Mouse (Mus musculus) regulatory T cell (primary cell): Measurements from ENCODE around the gene Mcur1.

ENCODE experiments used
- in situ Hi-C: fragments of 300-600 bp; cut with MboI, MseI; formaldehyde crosslinking; loops from one replicate; pipeline ENCODE4 v1.15.1; 2025; ENCODE audit warnings: high pct_unique_total_duplicates

Mcur1 gene

GRCm38 (mm10) chr13:43559711-43560457 is at the start of gene Mcur1:
TSS of gene Mcur1 (minus strand) at chr13:43560191.
- in situ Hi-C loops, result loop anchor here (5.0 kb wide), 1 partner anchor 383 kb away; no protein-coding TSS in a partner anchor

- in situ Hi-C loops, result no loop called here
These were observed 48.9 kb upstream of the Mcur1 start for GRCm38 (mm10) chr13:43608854-43609253.

- in situ Hi-C loops, result no loop called here
These were observed 43.1 kb upstream of the Mcur1 start for GRCm38 (mm10) chr13:43603042-43603441.

- in situ Hi-C loops, result no loop called here
These were observed 42.4 kb upstream of the Mcur1 start for GRCm38 (mm10) chr13:43602440-43602839.

GRCm38 (mm10) chr13:43600967-43601366 is 41.0 kb upstream of the Mcur1 start:
- in situ Hi-C loops, result no loop called here

- in situ Hi-C loops, result loop anchor here (5.0 kb wide), 1 partner anchor 121 kb away; no protein-coding TSS in a partner anchor
These were observed 35.9 kb upstream of the Mcur1 start for GRCm38 (mm10) chr13:43595896-43596295.

GRCm38 (mm10) chr13:43592681-43593068 is 32.7 kb upstream of the Mcur1 start:
- in situ Hi-C loops, result no loop called here

- in situ Hi-C loops, result no loop called here
These were observed 32.1 kb upstream of the Mcur1 start for GRCm38 (mm10) chr13:43591828-43592680.

GRCm38 (mm10) chr13:43587844-43588840 is 28.2 kb upstream of the Mcur1 start:
- in situ Hi-C loops, result no loop called here

GRCm38 (mm10) chr13:43586966-43587365 is 27.0 kb upstream of the Mcur1 start:
- in situ Hi-C loops, result no loop called here

- in situ Hi-C loops, result no loop called here
These were observed 25.3 kb upstream of the Mcur1 start for GRCm38 (mm10) chr13:43585335-43585734.

GRCm38 (mm10) chr13:43583504-43583903 is 23.5 kb upstream of the Mcur1 start:
- in situ Hi-C loops, result no loop called here

- in situ Hi-C loops, result no loop called here
These were observed 23.0 kb upstream of the Mcur1 start for GRCm38 (mm10) chr13:43582961-43583360.

- in situ Hi-C loops, result no loop called here
These were observed 20.7 kb upstream of the Mcur1 start for GRCm38 (mm10) chr13:43580661-43581060.

GRCm38 (mm10) chr13:43579740-43580139 is 19.7 kb upstream of the Mcur1 start:
- in situ Hi-C loops, result no loop called here

- in situ Hi-C loops, result no loop called here
These were observed 17.8 kb upstream of the Mcur1 start for GRCm38 (mm10) chr13:43577766-43578165.

GRCm38 (mm10) chr13:43577254-43577653 is 17.3 kb upstream of the Mcur1 start:
- in situ Hi-C loops, result no loop called here

GRCm38 (mm10) chr13:43575431-43575830 is 15.4 kb upstream of the Mcur1 start:
- in situ Hi-C loops, result no loop called here

- in situ Hi-C loops, result no loop called here
These were observed 14.0 kb upstream of the Mcur1 start for GRCm38 (mm10) chr13:43573979-43574378.

- in situ Hi-C loops, result no loop called here
These were observed 7.3 kb upstream of the Mcur1 start for GRCm38 (mm10) chr13:43567141-43567891.

- in situ Hi-C loops, result no loop called here
These were observed 6.2 kb upstream of the Mcur1 start for GRCm38 (mm10) chr13:43566184-43566583.
